Mouse (Mus musculus): ENCODE data around the gene Acot11.
A peak's percentile ranks its signal among the peaks of the same experiment; 100 is the strongest.

Gene Acot11

GRCm38 (mm10) chr4:106804910-106805274 lies at the start of gene Acot11:
Gene Acot11 (minus strand): TSS chr4:106804998.
- DNase-seq, result peak in 1 of 2 experiments; percentile 42

- DNase-seq, result peak; percentile 86
Observed at GRCm38 (mm10) chr4:106848290-106849092, 43.7 kb upstream of the Acot11 start.

GRCm38 (mm10) chr4:106847591-106848289 lies 42.9 kb upstream of the Acot11 start:
- DNase-seq, result peak in 1 of 2 experiments; percentile 54

GRCm38 (mm10) chr4:106842561-106842960 lies 37.8 kb upstream of the Acot11 start:
- DNase-seq, result no peak

- DNase-seq, result no peak
Observed at GRCm38 (mm10) chr4:106841856-106842255, 37.1 kb upstream of the Acot11 start.

GRCm38 (mm10) chr4:106841303-106841702 lies 36.5 kb upstream of the Acot11 start:
- DNase-seq, result no peak

- DNase-seq, result peak in 1 of 2 experiments; percentile 38
Observed at GRCm38 (mm10) chr4:106840651-106841145, 35.9 kb upstream of the Acot11 start.

- peak; percentile 96 to 97 for DNase-seq
Observed at GRCm38 (mm10) chr4:106839964-106840611, 35.3 kb upstream of the Acot11 start.

GRCm38 (mm10) chr4:106839254-106839834 lies 34.5 kb upstream of the Acot11 start:
- peak in 1 of 2 experiments; percentile 63 for DNase-seq

- DNase-seq, result peak; percentile 99
Observed at GRCm38 (mm10) chr4:106838548-106839253, 33.9 kb upstream of the Acot11 start.

GRCm38 (mm10) chr4:106837964-106838363 lies 33.2 kb upstream of the Acot11 start:
- DNase-seq, result peak; percentile 60 to 71

- DNase-seq, result no peak
Observed at GRCm38 (mm10) chr4:106837425-106837824, 32.6 kb upstream of the Acot11 start.

- DNase-seq, result no peak
Observed at GRCm38 (mm10) chr4:106830545-106831112, 25.8 kb upstream of the Acot11 start.

GRCm38 (mm10) chr4:106827738-106828361 lies 23.1 kb upstream of the Acot11 start:
- DNase-seq, result peak; percentile 53 to 62

- DNase-seq, result no peak
Observed at GRCm38 (mm10) chr4:106825229-106825628, 20.4 kb upstream of the Acot11 start.

GRCm38 (mm10) chr4:106819404-106819803 lies 14.6 kb upstream of the Acot11 start:
- DNase-seq, result no peak

GRCm38 (mm10) chr4:106818332-106818731 lies 13.5 kb upstream of the Acot11 start:
- no peak for DNase-seq

GRCm38 (mm10) chr4:106817017-106817416 lies 12.2 kb upstream of the Acot11 start:
- no peak for DNase-seq

GRCm38 (mm10) chr4:106815396-106816324 lies 10.9 kb upstream of the Acot11 start:
- DNase-seq, result no peak

GRCm38 (mm10) chr4:106811162-106811561 lies 6.4 kb upstream of the Acot11 start:
- DNase-seq, result no peak
